Mouse (Mus musculus): Measurements from ENCODE around the gene Tnfsf15.

DNA sequence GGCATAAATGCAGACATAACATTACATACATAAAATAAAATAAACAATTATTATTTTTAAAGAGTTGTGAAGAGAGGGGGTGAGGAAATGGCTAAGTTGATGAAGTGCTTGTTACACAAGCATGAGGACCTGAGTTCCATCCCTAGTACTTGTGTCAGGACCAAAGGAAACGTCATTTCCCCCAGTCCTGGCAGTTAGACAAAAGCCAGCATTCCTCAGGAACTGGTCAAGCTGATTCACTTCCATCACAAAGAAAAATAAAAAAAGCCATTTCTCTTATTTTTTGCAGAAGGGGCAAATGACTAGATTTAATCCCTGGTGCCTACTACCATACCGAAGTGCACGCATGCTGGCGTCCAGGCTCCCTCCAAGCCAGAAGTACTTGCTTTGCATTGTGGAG, 48.0 kb downstream of the Tnfsf15 start:
- TF ChIP-seq CTCF (conservative IDR thresholded peaks at IDR 0.05; ENCODE audit: low read length) (no peak), POU5F1 (IDR thresholded peaks at IDR 0.05; ENCODE audit: borderline replicate concordance, low read length) (no peak), NANOG (IDR thresholded peaks at IDR 0.05; ENCODE audit: borderline replicate concordance, low read length) (no peak)
